Mouse (Mus musculus) mouse embryonic stem cell (cell line): ENCODE results near the gene Adam12.

Experiments
- in situ Hi-C, 2 experiments: fragments of 300-500 bp; cut with MboI; formaldehyde crosslinking; loops; 1 replicate in 1 of 2; 3 replicates in 1 of 2; pipeline ENCODE4 v1.14.3; 2019 to 2020; ENCODE audit warnings: low sequenced_read_pairs in 2 of 2, low pct_unique_long_range_greater_than_20kb in 1 of 2, mixed read lengths in 1 of 2; ENCODE audit not compliant: unreplicated experiment in 1 of 2

Adam12 gene

DNA sequence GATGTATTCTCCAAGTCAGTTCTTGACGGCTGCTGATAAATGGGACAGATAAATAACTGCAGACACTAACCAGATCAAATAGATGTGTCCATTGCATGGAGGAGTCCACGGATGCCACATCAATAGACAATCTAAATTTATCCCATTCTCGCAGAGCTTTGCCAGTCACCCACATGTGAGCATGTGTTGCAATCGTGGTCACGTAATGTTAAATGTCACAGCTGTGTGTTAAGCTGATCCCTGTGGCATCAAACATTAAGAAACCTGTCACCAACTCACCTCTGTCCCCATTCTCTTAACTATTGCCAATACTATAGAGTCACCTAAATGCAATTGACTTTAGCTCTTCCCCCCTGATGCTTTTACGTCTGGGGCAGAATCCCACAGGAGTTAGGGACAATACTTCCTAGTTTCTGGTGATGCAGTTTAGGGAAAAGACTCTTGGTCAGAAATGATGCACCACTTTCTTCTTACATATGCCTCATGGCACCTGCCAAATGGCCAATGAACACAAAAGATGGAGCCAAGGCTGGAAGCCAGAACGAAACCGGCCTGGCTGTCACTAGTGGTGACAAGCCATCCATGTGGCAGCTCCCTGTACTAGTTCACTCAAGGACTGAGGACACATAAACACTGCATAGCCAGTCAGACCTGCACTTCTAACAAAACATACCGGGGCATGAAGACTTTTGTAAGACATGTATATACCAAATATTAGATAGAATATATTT, 61.6 kb downstream of the Adam12 start:
- in situ Hi-C loops, result no loop called here

DNA sequence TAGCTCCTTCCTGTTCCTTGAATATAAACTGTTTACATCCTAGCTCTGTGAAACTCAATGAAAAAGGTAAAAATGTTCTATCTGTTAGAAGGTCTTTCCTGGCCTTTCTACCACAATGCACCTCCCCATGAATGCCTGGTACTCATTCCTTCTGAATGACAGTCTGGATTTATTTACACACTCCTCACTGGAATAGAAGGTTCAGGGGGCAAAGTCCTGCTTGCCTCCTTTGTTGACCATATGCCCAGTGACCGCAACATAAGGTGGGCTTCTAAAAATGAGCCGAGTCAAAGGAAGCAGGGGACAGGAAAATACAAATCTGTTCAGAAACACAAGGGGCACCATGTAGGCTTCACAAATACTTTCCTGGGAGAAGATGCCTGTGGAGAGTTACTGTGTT, 62.2 kb downstream of the Adam12 start:
- in situ Hi-C loops, result no loop called here

DNA sequence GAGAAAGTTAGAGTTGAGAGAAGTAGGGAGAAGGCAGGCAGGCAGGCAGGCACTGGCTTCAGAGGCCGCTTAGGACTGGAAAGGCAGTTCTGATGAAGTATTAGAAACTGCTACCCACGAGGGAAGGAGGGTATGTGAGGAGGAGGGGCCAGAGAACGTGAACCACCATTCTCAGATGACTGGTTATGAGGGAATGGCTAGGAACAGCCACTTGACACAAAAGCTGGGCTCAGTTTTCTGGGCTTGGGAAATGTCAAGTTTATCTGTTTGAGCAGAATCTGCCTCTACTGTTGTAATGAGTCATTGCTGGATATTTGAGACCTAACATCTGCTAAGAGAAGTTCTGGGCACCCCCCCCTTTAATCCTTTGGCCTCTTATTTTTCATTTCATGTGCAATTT, 64.4 kb downstream of the Adam12 start:
- in situ Hi-C loops, result no loop called here

DNA sequence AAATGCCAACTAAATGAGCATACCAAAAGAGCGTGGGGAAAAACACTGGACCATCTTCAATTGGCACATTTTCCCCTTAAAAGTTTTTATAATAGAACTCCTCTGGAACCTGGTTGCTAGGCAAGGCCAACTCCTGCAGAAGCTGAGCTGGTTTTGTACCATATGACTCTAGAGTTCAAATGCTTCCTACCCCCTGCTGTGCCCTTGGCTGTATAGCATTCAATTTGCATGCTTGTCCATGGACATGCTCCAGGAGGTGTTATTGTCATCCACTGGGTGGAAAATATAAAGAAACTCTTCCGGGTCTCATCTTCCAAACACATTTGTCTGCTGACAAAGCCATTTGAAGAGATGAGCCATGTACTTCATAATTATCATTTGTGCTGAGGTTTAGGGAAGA, 68.2 kb downstream of the Adam12 start:
- in situ Hi-C loops, result no loop called here

DNA sequence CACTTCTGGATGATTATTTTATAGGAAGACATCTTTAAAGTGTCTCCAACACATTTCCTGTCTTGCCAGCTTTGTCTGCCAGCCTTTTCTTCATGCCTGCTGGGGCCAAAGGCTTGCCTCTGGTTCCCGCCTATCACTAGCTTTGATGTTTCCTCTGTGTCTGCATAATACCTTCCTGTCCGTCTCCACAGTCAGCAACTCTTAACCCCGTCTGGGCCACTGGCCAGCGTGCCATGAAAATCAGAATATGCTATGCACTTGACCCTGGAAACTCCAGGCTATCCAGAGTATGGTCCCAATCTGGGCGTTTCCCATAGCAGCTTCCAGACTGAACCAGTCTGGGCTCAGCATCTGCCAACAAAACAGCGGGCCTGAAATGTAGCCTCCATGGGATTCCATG, 69.1 kb downstream of the Adam12 start:
- in situ Hi-C loops, result no loop called here

DNA sequence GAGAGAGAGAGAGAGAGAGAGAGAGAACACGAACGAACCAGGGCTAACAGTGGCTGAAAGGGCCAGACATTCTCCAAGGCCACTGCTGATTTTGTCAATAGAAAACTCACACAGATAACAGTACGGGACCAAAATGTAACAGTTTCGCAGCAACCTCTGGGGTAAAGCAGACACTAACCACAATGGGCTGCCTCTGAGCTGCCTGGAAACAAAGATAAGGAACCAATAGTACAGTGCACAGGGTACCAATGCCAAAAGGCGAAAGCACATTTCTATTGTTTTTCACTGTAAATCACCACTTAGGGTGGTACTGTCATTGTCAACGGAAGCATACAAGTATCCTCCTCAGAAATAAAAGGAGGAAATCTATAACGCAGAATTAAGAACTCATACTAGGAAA, 72.3 kb downstream of the Adam12 start:
- in situ Hi-C loops, result no loop called here

DNA sequence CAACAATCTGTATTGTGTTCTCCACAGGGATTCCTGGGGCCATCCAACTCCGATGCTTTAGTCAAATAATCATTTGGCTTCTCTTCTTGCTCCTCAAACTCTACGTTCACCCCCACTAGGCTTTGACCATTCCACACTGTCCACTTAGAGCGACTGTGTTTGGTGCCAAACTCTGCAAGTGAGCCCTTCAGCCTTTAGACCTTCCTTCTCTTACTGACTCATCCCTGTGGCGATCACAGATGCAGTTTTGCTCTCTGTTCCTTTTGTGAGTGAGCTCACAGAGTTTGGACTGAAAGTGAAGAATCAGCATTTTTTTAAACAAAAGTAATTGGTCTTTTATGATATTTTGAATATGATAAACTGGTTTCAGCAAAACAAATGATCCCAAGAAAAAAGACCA, 80.6 kb downstream of the Adam12 start:
- in situ Hi-C loops, result no loop called here

DNA sequence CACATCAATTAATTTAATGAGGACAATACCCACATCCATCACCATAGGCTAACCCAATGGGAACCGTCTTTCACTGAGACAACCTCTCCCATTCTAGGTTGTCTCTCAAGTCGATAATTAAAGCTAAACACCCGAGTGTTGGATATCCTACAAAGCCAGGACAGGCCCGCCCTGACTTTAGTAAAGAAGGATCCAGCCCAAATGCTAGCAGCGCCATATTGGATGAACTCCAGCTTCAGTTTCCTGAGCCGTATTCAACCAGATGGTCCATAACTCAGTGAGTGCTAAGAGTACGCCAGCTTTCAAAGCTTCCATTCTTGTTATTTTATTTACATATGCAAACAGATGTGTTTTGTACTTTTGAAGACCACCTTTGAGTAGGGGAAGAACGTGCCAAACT, 81.6 kb downstream of the Adam12 start:
- in situ Hi-C loops, result no loop called here

DNA sequence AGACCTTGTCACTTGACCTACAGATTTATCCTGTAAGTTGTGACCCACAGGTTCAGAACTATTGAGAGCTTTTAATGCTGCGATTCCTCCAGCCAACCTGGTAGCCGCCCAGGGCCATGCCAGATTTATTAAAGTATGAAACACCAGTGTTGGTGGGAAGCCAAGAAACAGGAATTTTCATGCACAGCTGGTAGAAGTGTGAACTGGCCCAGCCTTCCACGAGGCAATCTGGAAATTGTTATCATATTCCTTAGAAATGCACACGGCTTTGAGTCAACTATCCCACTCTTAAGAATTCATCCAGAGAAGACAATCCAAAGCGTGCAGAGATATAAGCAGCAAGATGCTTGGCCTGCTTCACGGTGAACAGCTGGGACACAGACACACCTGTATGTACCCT, 82.6 kb downstream of the Adam12 start:
- in situ Hi-C loops, result no loop called here

DNA sequence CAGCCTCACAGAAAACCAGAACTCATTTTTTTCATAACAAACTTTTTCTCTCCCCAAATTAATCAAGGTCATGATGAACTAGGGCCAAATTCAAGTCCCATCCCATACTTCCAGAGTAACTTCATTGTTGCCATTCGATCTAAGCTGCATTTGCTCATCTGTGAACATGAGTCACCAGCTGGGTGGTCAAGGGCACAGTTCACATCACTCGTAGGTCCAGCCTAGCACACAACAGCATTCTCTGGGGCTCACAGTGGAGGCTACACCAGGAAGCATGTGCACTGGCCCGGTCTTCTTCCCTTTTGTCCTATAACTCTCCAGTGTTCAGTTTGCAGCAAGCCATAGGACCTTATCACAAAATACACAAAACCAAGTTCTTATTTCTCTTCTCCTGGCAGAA, 84.4 kb downstream of the Adam12 start:
- in situ Hi-C loops, result no loop called here

DNA sequence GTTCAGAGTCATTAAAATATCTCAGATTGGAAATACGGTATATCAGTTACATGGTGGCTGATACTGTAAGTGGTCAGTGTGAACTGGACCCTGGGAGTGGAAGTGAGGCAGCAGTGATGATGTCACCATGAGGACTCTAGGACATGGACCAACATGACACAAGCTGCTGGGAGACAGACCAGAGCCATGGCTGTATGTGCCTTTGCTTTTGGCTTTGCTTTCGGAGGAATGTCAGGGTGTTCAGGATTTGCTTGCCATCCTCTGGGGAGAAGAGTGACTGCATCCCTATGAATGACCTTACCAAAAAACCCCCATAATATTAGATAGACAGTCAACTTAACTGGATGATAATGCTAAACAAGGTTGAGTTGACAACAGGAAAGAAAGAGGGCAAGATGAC, 85.1 kb downstream of the Adam12 start:
- in situ Hi-C loops, result no loop called here

DNA sequence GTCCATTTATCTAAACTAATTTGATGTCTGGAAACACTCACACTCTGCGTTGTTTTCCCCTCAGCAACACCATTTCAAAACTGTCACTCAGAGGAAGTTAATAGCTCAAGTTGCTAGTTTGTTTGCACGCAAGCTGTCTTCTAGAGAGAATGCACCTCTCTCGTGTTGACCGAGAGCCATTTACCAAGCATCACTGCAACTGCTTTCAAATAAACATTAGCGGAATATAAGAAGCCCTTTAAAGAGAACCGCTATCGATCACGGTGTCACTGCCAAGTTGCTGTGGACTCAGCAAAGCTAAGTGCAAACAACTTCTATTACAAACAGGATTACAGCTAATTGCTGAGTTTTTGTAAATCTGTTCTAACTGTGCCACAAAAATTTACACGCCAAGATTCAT, 87.8 kb downstream of the Adam12 start:
- in situ Hi-C loops, result no loop called here

DNA sequence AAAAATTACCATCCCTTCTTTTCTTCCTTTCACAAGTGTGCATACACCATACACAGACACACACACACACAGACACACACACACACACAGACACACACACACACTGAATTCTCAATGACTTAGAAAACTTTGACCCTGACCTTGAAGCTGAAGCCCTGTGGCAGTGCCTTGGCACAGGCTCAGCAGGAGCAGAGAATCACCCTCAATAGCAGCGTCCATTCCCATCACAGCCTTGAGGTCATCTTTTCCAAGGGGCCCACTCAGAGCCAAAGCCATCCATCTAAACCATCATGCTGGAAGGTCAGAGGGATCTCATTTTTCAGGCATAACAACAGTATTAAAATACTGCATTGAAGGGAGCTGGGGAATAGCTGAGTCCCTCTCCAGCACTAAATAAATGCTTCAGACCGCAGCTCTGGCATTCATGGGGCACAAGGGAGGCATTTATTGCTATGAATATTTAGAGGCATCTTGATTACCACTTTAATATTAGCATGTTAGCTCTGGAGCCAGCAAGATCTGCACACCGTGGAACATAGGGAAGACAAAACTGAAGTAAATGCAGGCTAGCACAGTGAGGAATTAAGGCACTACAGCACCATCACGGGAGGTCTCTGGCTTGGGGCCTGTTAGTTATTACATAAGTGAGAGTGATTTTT, 92.5 kb downstream of the Adam12 start:
- in situ Hi-C loops, result no loop called here

DNA sequence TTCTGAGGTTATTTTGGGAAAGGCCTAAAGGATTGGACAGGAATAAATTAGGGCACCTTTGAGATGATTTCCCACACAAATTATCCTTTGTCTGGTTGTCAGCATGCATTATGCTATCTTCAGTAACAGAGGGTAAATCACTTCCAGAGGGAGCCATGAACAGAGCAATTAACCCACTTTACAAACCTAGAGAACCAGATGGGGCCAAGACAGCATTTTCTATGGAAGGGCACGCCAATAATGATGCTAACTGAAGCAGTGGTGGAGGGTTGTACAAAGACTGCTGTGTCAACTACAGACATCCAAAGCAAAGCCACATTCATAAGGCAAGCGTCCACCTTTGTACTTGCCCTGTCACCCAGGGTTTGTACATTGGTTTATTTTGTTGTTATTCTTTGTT, 99.6 kb downstream of the Adam12 start:
- in situ Hi-C loops, result no loop called here

DNA sequence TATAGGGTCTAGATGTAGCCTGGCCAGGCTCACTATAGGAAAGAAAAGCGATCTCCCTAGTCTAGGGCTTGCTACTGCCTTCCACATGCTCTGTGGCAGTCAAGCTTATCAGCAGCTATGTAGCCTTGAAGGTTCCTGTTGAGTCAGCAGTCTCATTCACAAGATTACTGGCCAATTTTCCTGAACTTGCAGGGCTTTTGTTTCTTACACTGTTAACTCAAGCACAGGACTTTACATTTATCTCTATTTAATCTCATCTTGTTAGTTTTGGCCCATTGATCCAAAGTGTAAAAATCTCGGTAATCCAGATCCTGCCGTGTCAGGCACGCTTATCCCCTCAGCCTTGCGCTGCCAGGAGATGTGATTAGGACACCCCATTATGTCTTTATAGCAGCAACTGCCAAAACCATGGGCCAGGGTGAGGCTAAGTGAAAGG, 103.8 kb downstream of the Adam12 start:
- in situ Hi-C loops, result no loop called here

DNA sequence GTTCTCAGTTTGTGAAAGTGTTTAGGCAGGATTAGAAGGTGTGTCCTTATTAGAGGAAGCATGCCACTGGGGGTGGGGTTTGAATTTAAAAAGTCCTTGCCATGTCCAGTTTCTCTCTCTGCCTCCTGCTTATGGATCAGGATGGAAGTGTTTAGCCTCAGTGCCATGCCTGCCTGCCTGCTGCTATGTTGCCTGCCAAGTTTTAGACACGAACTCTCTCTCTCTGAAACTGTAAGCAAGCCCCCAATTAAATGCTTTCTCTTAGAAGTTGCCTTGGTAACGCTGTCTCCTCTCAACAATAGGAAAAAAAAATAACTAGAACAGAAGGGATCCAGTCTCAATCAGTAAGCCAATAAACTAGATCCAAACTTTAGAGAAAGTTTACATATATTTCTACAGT, 110.5 kb downstream of the Adam12 start:
- in situ Hi-C loops, result no loop called here

DNA sequence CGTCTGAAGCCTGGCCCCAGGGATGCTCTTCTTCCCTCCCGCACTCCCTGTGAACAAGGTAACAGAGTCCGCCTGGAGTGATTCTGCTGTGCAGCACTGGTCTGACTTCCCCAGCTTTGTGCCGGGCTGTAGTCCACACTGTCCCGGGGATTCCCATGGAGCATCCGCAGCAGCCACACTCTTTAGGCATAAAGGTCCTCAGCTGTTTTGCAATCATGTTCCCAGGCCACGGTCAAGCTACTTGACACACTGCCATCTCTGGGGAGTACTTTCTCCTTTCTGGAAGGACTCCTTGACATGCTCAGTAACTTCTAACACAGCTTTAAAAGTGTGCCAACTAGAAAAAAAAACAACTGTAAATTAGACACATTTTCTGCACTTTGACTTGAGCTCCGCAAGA, 116.5 kb downstream of the Adam12 start:
- in situ Hi-C loops, result no loop called here

DNA sequence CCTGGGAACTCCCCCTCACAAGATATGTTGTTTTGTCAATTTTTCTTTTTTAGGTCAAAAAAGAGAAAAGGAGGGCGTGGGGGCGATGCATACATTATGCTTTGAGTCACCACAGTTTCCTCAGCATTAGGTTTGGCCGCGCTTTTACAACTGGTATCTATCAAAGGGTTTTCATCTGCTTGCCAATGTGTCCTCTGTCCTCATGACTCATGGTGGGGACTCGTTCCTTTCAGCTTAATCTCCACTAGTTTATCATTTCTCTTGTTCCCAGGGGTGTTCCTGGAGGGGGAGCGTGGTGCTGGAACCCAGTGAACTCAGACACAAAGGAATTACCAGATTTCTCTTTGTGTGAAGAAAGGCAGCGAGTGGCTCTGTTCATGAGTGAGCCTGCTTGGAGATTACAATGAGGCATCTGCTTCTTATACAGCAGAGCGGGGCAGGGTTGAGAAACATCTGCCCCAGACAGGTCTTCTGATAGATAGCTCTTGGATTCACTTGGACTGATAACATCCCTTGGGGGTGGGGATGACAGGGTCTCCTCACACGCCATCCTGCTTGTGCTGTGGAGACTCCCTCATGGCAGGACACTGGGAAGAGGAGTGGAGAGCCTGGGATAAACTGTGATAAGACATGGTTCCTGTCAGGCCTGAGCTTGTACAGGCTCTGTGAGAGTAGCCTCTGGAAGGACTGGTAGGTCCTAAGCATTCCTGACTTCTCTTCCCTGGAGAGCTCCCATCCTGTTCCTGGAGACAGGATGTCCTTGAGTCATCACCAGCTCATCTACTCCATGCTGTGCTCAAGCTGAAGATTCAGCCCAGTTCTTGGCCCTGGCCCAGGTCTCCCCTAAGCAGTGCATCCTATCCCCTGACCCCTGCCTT, 117.4 kb downstream of the Adam12 start:
- in situ Hi-C loops, result no loop called here

DNA sequence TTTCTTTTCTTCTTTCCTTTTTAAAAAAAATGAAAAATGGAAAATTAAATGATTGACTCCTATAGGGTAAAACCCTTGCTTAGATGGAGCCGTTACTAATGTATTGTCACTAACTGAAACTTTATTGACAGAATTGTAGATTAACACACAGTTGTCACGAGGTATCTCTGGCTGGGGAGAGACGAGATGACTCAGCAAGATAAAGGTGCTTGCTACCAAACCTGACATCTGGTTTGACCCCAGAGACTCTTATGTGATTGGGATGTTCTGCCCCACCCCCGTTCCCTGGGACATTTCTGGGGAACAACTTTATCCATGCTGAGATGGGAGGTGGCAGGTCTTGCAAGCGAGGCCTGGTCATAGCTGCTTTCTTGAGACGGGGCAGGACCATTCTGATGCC, 118.1 kb downstream of the Adam12 start:
- in situ Hi-C loops, result no loop called here
